Mouse (Mus musculus): ENCODE measurements around the gene Patj.

DNA sequence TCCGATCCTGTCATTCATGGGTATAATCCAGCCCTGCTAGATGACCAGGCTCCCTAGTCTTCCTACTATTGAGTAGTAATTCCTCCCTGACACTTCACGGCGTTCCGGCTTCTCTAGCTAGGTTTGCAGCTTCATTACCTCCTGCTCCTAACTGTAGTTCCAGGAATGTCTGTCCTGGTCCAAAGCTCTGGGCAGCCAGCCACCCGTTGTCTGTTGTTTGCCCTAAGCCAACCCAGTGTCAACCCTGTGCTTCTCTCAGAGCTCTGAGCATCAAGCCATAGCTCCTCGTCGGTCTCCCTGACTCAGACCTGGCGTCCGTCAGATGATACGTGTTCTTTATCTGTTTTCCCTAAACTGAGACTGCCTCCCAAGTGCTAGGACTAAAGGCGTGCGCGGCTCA lies 161.6 kb downstream of the Patj start:
- TF ChIP-seq E2F4 (IDR thresholded peaks at IDR 0.05; ENCODE audit: insufficient read depth) (no peak), POLR2A (IDR thresholded peaks at IDR 0.05; ENCODE audit: insufficient read length, low read depth) (no peak), POLR2AphosphoS2 (IDR thresholded peaks at IDR 0.05; ENCODE audit: insufficient read length, low read depth) (no peak), USF1 (IDR thresholded peaks at IDR 0.05; ENCODE audit: low read depth) (no peak)
